Mouse (Mus musculus): Measurements from ENCODE around the gene Rab3ip. TPM values are rescaled to one million over a fixed set of nuclear protein-coding genes. Genes with fewer than 3 reads are reported as not detected.
A peak's percentile ranks its signal among the peaks of the same experiment; 100 is the strongest.

The Rab3ip gene
- polyA plus RNA-seq, 1 experiment: 34.3 TPM

- 6% methylated on average over 44 of the region's 44 CpGs for WGBS
- peak in 1 of 2 experiments; percentile 34 for DNase-seq (ENCODE audit: low read depth in 1 of 2, low spot score in 2 of 2)
- Histone ChIP-seq H3K27me3 (ENCODE audit: control insufficient read depth, insufficient read depth, low read length) (no peaks in the 10 kb centered on the region), H3K36me3 (ENCODE audit: control insufficient read depth, insufficient read depth, low read length) (no peaks in the 10 kb centered on the region), H3K27ac (ENCODE audit: insufficient read depth, low read length) (peak overlapping the region; percentile 86), H3K4me3 (ENCODE audit: extremely low read depth, insufficient read depth, insufficient read length) (peak overlapping the region; percentile 76), H3K4me1 (ENCODE audit: control insufficient read depth, insufficient read depth, insufficient read length) (peaks cover 3% of the 10 kb centered on the region)
- TF ChIP-seq CTCF (IDR thresholded peaks at IDR 0.05; ENCODE audit: extremely low read depth, insufficient read depth, insufficient read length, insufficient replicate concordance): no peak
- no peak for TF ChIP-seq POLR2A (IDR thresholded peaks at IDR 0.05; ENCODE audit: low read depth, low read length)
These were observed 1.2 kb downstream of the Rab3ip start for GRCm38 (mm10) chr10:116949111-116950008.

GRCm38 (mm10) chr10:116948414-116948813 is 2.2 kb downstream of the Rab3ip start:
- H3K4me3 ChIP-seq (ENCODE audit: extremely low read depth, insufficient read depth, insufficient read length): no peak overlapping the region
- WGBS: 92% methylated on average over 9 of the region's 9 CpGs
- no peaks in the 10 kb centered on the region for H3K36me3 ChIP-seq (ENCODE audit: control insufficient read depth, insufficient read depth, low read length)
- H3K27me3 ChIP-seq (ENCODE audit: control insufficient read depth, insufficient read depth, low read length): no peaks in the 10 kb centered on the region
- no peak for DNase-seq (ENCODE audit: low read depth in 1 of 2, low spot score in 2 of 2)
- TF ChIP-seq CTCF (IDR thresholded peaks at IDR 0.05; ENCODE audit: extremely low read depth, insufficient read depth, insufficient read length, insufficient replicate concordance) (no peak), POLR2A (IDR thresholded peaks at IDR 0.05; ENCODE audit: low read depth, low read length) (no peak)
- no peak overlapping the region for H3K27ac ChIP-seq (ENCODE audit: insufficient read depth, low read length)
- peaks cover 3% of the 10 kb centered on the region for H3K4me1 ChIP-seq (ENCODE audit: control insufficient read depth, insufficient read depth, insufficient read length)

DNA sequence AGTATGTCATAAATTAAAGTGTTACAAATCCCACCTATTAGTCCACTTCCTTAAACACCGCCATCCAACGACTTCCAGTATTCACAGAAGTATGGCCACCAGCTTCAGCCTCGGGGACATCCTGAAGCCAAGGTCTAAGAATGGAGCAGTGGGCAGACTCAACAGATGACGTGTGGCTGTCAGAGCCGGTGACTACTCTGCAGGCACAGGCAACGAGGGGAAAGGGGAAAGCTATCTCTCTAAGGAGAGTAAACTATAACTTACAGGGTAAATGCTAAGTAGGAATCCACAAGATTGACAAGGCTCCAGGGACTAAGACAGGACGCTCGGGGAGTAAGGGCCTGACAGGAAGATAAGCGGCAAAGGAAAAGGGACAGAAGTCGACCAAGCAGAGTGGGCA is 5.6 kb downstream of the Rab3ip start:
- H3K27me3 ChIP-seq (ENCODE audit: control insufficient read depth, insufficient read depth, low read length): no peaks in the 10 kb centered on the region
- 64% methylated on average over 10 of the region's 10 CpGs for WGBS
- no peak for DNase-seq (ENCODE audit: low read depth in 1 of 2, low spot score in 2 of 2)
- H3K4me3 ChIP-seq (ENCODE audit: extremely low read depth, insufficient read depth, insufficient read length): no peak overlapping the region
- no peak for TF ChIP-seq POLR2A (IDR thresholded peaks at IDR 0.05; ENCODE audit: low read depth, low read length)
- no peak for TF ChIP-seq CTCF (IDR thresholded peaks at IDR 0.05; ENCODE audit: extremely low read depth, insufficient read depth, insufficient read length, insufficient replicate concordance)
- peaks cover 2% of the 10 kb centered on the region; the same call in 1 of the 2 replicates for H3K36me3 ChIP-seq (ENCODE audit: control insufficient read depth, insufficient read depth, low read length)
- H3K27ac ChIP-seq (ENCODE audit: insufficient read depth, low read length): no peak overlapping the region
- H3K4me1 ChIP-seq (ENCODE audit: control insufficient read depth, insufficient read depth, insufficient read length): no peaks in the 10 kb centered on the region; the same call in 1 of the 2 replicates

DNA sequence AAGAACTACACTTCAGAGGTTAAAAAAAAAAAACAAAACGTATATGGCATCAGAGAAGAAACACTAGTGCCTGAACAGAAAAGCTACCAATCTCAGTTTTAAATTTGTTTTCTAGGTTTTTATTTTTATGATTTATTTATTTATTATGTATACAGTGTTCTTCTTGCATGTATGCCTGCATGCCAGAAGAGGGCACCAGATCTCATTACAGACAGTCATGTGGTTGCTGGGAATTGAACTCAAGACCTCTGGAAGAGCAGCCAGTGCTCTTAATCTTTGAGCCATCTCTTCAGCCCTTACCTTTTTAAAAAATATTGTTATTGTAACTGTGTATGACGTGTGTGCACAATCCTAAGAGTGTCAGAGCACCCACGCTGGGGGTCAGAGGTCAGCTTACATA is 6.4 kb downstream of the Rab3ip start:
- Histone ChIP-seq H3K27ac (ENCODE audit: insufficient read depth, low read length) (no peak overlapping the region), H3K4me3 (ENCODE audit: extremely low read depth, insufficient read depth, insufficient read length) (no peak overlapping the region), H3K27me3 (ENCODE audit: control insufficient read depth, insufficient read depth, low read length) (no peaks in the 10 kb centered on the region), H3K4me1 (ENCODE audit: control insufficient read depth, insufficient read depth, insufficient read length) (no peaks in the 10 kb centered on the region; the same call in 1 of the 2 replicates), H3K36me3 (ENCODE audit: control insufficient read depth, insufficient read depth, low read length) (peaks cover 3% of the 10 kb centered on the region)
- WGBS: 86% methylated on average over 3 of the region's 3 CpGs
- TF ChIP-seq POLR2A (IDR thresholded peaks at IDR 0.05; ENCODE audit: low read depth, low read length): no peak
- DNase-seq (ENCODE audit: low read depth in 1 of 2, low spot score in 2 of 2): no peak

DNA sequence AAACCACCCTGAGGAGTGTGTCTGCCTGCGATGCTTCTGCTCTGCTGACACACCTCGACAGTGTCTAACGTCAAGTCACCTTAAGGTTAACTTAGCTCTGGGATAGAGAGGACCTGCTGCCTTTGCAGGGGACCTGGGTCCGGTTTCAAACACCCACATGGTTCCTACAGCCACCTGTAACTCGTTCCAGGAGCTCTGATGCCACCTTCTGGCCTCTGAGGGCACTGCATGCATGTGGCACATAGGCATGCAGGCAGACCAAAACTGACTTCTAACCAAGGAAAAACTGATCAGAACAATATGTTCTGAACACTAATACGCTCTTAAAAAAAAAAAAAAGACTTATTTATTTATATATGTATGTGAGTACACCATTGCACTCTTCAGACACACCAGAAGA is 7.5 kb downstream of the Rab3ip start:
- no peaks in the 10 kb centered on the region for H3K27me3 ChIP-seq (ENCODE audit: control insufficient read depth, insufficient read depth, low read length)
- no peaks in the 10 kb centered on the region; the same call in 1 of the 2 replicates for H3K4me1 ChIP-seq (ENCODE audit: control insufficient read depth, insufficient read depth, insufficient read length)
- no peak for TF ChIP-seq POLR2A (IDR thresholded peaks at IDR 0.05; ENCODE audit: low read depth, low read length)
- peak; percentile 21; the same call in 1 of the 2 replicates for TF ChIP-seq CTCF (IDR thresholded peaks at IDR 0.05; ENCODE audit: extremely low read depth, insufficient read depth, insufficient read length, insufficient replicate concordance)
- no peak overlapping the region for H3K4me3 ChIP-seq (ENCODE audit: extremely low read depth, insufficient read depth, insufficient read length)
- no peak for DNase-seq (ENCODE audit: low read depth in 1 of 2, low spot score in 2 of 2)
- no peak overlapping the region for H3K27ac ChIP-seq (ENCODE audit: insufficient read depth, low read length)
- H3K36me3 ChIP-seq (ENCODE audit: control insufficient read depth, insufficient read depth, low read length): peaks cover 10% of the 10 kb centered on the region
- 93% methylated on average over 6 of the region's 6 CpGs for WGBS

GRCm38 (mm10) chr10:116935028-116935427 is 15.5 kb downstream of the Rab3ip start:
- Histone ChIP-seq H3K27ac (ENCODE audit: insufficient read depth, low read length) (peak overlapping the region; percentile 83; the same call in 1 of the 2 replicates), H3K4me1 (ENCODE audit: control insufficient read depth, insufficient read depth, insufficient read length) (peaks cover 25% of the 10 kb centered on the region), H3K4me3 (ENCODE audit: extremely low read depth, insufficient read depth, insufficient read length) (no peak overlapping the region), H3K27me3 (ENCODE audit: control insufficient read depth, insufficient read depth, low read length) (no peaks in the 10 kb centered on the region), H3K36me3 (ENCODE audit: control insufficient read depth, insufficient read depth, low read length) (peaks cover 15% of the 10 kb centered on the region)
- no peak for DNase-seq (ENCODE audit: low read depth in 1 of 2, low spot score in 2 of 2)
- TF ChIP-seq CTCF (IDR thresholded peaks at IDR 0.05; ENCODE audit: extremely low read depth, insufficient read depth, insufficient read length, insufficient replicate concordance): no peak
- no peak for TF ChIP-seq POLR2A (IDR thresholded peaks at IDR 0.05; ENCODE audit: low read depth, low read length)
- 15% methylated on average over 12 of the region's 12 CpGs for WGBS

- H3K4me1 ChIP-seq (ENCODE audit: control insufficient read depth, insufficient read depth, insufficient read length): peaks cover 25% of the 10 kb centered on the region
- 84% methylated on average over 7 of the region's 7 CpGs for whole genome bisulfite sequencing
- TF ChIP-seq POLR2A (IDR thresholded peaks at IDR 0.05; ENCODE audit: low read depth, low read length) (no peak), CTCF (IDR thresholded peaks at IDR 0.05; ENCODE audit: extremely low read depth, insufficient read depth, insufficient read length, insufficient replicate concordance) (no peak)
- peak overlapping the region; percentile 52; the same call in 1 of the 2 replicates for H3K27ac ChIP-seq (ENCODE audit: insufficient read depth, low read length)
- H3K36me3 ChIP-seq (ENCODE audit: control insufficient read depth, insufficient read depth, low read length): peaks cover 12% of the 10 kb centered on the region
- no peak overlapping the region for H3K4me3 ChIP-seq (ENCODE audit: extremely low read depth, insufficient read depth, insufficient read length)
- no peak for DNase-seq (ENCODE audit: low read depth in 1 of 2, low spot score in 2 of 2)
- no peaks in the 10 kb centered on the region for H3K27me3 ChIP-seq (ENCODE audit: control insufficient read depth, insufficient read depth, low read length)
These were observed 16.8 kb downstream of the Rab3ip start for GRCm38 (mm10) chr10:116933794-116934193.

Data from spleen, adult 2 months (tissue).